Mouse (Mus musculus) ES-CJ7 (cell line): ENCODE measurements around the gene Gm6509.
"Not testable (repeated sequence)": the region's sequence is repeated elsewhere in the genome, so short reads cannot be mapped to it uniquely, and the experiment has no call there.

ENCODE experiments used
- DNase-seq: peaks from one replicate; pipeline ENCODE4 v3.0.0; 2011; ENCODE audit warnings: low read depth, low spot score

Gene Gm6509

DNA sequence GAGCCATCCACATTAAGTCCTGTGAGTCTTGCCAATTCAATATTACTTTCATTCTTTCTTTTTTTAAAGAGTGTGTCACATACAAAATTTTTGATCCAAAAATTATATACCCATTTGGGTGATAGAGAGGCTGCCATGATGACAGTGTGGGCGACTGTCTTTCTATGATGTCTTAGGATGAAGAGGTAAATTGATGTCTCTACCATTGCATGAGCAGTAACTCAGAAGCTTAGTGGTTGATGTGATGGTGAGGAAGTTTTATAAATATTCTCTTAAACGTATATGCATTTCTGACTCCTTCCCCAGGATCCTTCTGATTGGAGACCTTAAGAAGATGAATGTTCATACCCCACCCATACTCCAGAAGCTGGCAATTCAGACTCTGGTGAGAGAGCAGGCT, at the start of gene Gm6509:
Gene Gm6509 (plus strand): TSS at position 301 of the 400 bp plus-strand sequence.
- DNase-seq: not testable (repeated sequence)

DNA sequence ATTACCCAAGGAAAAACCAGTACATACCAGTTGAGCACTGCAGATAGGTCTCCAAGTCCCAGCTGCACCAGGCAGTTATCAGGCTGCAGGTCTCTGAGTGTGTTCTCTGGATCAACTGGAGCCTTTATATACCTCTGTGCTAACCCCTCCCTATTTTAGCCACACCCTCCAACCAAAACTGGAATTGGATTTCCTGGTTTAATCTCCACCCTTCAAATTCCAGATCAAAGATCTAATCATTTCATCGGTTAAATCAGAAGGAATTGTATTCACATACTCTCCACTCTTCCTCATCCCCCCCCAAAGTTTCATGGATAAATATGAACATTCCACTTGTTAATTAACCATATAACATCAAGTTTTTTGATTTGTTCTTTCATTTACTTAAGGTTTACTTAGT, 7.5 kb upstream of the Gm6509 start, which contains the start of gene Gm3147:
Gene Gm3147 (minus strand): TSS at position 101 of the 400 bp plus-strand sequence.
- not testable (repeated sequence) for DNase-seq

DNA sequence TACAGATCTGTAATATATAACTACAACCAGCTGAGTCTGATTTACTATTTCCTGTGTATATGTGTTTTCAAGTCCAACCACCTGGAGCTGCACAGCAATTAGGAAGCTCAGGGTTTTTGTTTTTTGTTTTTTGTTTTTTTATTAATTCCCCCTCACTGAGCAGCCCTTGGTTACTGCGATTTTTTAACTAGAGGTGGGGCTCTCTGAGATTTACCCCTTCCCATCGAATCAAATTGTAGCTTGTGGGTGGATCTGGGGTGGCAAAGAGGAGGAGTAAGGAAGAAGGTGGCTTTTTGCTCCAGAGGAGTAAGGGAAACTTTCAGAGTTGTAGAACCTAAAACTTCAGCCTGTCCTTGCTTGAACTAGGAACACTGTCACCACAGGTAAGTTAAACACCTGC, 24.3 kb downstream of the Gm6509 start, which contains the start of gene Gm6205:
Gene Gm6205 (plus strand): TSS at position 301 of the 400 bp plus-strand sequence.
- not testable (repeated sequence) for DNase-seq
